In the genomic region with DNA sequence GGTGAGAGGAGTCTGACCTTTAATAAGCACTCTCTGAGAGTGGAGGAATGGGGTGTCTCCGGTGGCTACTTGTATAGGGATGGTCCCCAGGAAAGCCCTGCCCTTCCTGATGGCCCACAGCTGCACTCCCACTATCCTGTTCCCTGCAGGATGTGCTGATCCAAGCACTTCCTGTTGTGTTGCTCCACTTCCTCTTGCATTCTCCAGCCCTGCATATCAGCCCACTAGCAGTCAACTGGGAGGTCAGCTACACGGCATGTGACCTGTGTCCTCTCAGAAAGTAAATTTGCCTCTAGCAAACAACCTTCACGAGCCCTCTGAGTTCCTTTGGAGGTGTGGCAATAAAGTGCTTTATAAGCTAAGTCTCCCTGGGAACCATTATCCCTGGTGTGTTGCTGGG, we compare ENCODE assay signal across 8 mouse cellular contexts. TPM values are rescaled to one million over a fixed set of nuclear protein-coding genes. Genes with fewer than 3 reads are reported as not detected.
DNase-seq lines count a peak whose midpoint lies in the region; ATAC-seq and TF ChIP-seq lines count a peak whose summit lies in the region.

No protein-coding gene starts in this region.

- TF ChIP-seq CTCF in layer of hippocampus, adult 2 months (conservative IDR thresholded peaks at IDR 0.05) = no peak
- no peak for TF ChIP-seq CTCF in heart, postnatal 0 days (IDR thresholded peaks at IDR 0.05; ENCODE audit: low read depth)
- no peak for TF ChIP-seq CTCF in cerebellum, adult 2 months (IDR thresholded peaks at IDR 0.05; ENCODE audit: borderline replicate concordance, insufficient read depth, low read depth, low read length)

- no peak overlapping the region for H3K9ac ChIP-seq in heart, postnatal 0 days (replicated peaks; ENCODE audit: low read depth, low read length)
- H3K9ac ChIP-seq in stomach, embryonic 14.5 days (replicated peaks; ENCODE audit: low read depth, low read length) = no peak overlapping the region
- no peak overlapping the region for H3K9ac ChIP-seq in hindbrain, embryonic 12.5 days

- H3K4me2 ChIP-seq in heart, postnatal 0 days (ENCODE audit: low read depth, low read length) = no peak overlapping the region
- H3K4me2 ChIP-seq in stomach, embryonic 14.5 days (replicated peaks; ENCODE audit: low read depth, low read length) = no peak overlapping the region
- H3K4me2 ChIP-seq in hindbrain, embryonic 12.5 days (replicated peaks) = no peak overlapping the region

- H3K36me3 ChIP-seq in heart, postnatal 0 days (replicated peaks; ENCODE audit: control insufficient read depth, insufficient read depth, low read length) = 0 out of 2 replicates have a peak, but pooled peaks cover under 1% of the 10 kb centered on the region
- H3K36me3 ChIP-seq in stomach, embryonic 14.5 days (ENCODE audit: control insufficient read depth, insufficient read depth, low read length) = peaks cover 13% of the 10 kb centered on the region; the same call in 1 of the 2 replicates
- no peaks in the 10 kb centered on the region for H3K36me3 ChIP-seq in hindbrain, embryonic 12.5 days

- H3K4me3 ChIP-seq in layer of hippocampus, adult 2 months = no peak overlapping the region
- no peak overlapping the region for H3K4me3 ChIP-seq in heart, postnatal 0 days (ENCODE audit: low read depth, low read length)
- no peak overlapping the region for H3K4me3 ChIP-seq in stomach, embryonic 14.5 days (ENCODE audit: low read depth, low read length)
- no peak overlapping the region for H3K4me3 ChIP-seq in hindbrain, embryonic 12.5 days
- H3K4me3 ChIP-seq in cerebellum, adult 2 months (replicated peaks; ENCODE audit: insufficient read depth, low read depth, low read length) = no peak overlapping the region

- no peak for TF ChIP-seq POLR2A in cerebellum, adult 2 months (IDR thresholded peaks at IDR 0.05; ENCODE audit: borderline replicate concordance, insufficient read depth, low read length)

- peaks cover 33% of the 10 kb centered on the region for H3K4me1 ChIP-seq in heart, postnatal 0 days (ENCODE audit: control insufficient read depth, insufficient read depth)
- peaks cover 34% of the 10 kb centered on the region for H3K4me1 ChIP-seq in stomach, embryonic 14.5 days (ENCODE audit: control insufficient read depth, insufficient read depth, low read length)
- no peaks in the 10 kb centered on the region for H3K4me1 ChIP-seq in hindbrain, embryonic 12.5 days
- no peaks in the 10 kb centered on the region; the same call in 1 of the 2 replicates for H3K4me1 ChIP-seq in cerebellum, adult 2 months (ENCODE audit: control insufficient read depth, insufficient read depth, low read length)

- H3K27ac ChIP-seq in layer of hippocampus, adult 2 months = 0 out of 2 replicates have a peak overlapping the region, but pooled peaks have one; percentile 14
- H3K27ac ChIP-seq in heart, postnatal 0 days (ENCODE audit: low read depth) = peak overlapping the region; percentile 64
- H3K27ac ChIP-seq in stomach, embryonic 14.5 days (ENCODE audit: low read length) = peak overlapping the region; percentile 3; the same call in 1 of the 2 replicates
- no peak overlapping the region for H3K27ac ChIP-seq in hindbrain, embryonic 12.5 days
- H3K27ac ChIP-seq in cerebellum, adult 2 months (ENCODE audit: insufficient read depth, low read length) = no peak overlapping the region

- whole genome bisulfite sequencing in heart, postnatal 0 days = 47% methylated on average over 3 of the region's 3 CpGs
- 38% methylated on average over 3 of the region's 3 CpGs for WGBS in stomach, embryonic 14.5 days
- WGBS in hindbrain, embryonic 12.5 days = 76% methylated on average over 3 of the region's 3 CpGs
- 81% methylated on average over 3 of the region's 3 CpGs for whole genome bisulfite sequencing in cerebellum, adult 2 months

- DNase-seq in layer of hippocampus, adult 2 months (ENCODE audit: low spot score in 2 of 2) = no peak
- DNase-seq in layer of hippocampus, postnatal 14 days (ENCODE audit: low spot score in 2 of 2) = no peak
- peak; percentile 50 for DNase-seq in heart, postnatal 0 days (ENCODE audit: low spot score)
- DNase-seq in liver = peak; percentile 41
- DNase-seq in cerebellum, adult 2 months = no peak
- DNase-seq in thymus, postnatal 25 days = no peak

- H3K27me3 ChIP-seq in heart, postnatal 0 days (ENCODE audit: control insufficient read depth, insufficient read depth, low read length) = no peaks in the 10 kb centered on the region
- H3K27me3 ChIP-seq in stomach, embryonic 14.5 days (ENCODE audit: control insufficient read depth, insufficient read depth, low read length) = no peaks in the 10 kb centered on the region
- H3K27me3 ChIP-seq in hindbrain, embryonic 12.5 days = no peaks in the 10 kb centered on the region
- H3K27me3 ChIP-seq in cerebellum, adult 2 months (ENCODE audit: control insufficient read depth, insufficient read depth, low read length) = no peaks in the 10 kb centered on the region

- no peaks in the 10 kb centered on the region for H3K9me3 ChIP-seq in heart, postnatal 0 days (replicated peaks; ENCODE audit: control insufficient read depth, low read length)
- H3K9me3 ChIP-seq in stomach, embryonic 14.5 days (ENCODE audit: control insufficient read depth, low read depth, low read length) = no peaks in the 10 kb centered on the region
- H3K9me3 ChIP-seq in hindbrain, embryonic 12.5 days (replicated peaks) = no peaks in the 10 kb centered on the region

- peak; percentile 93; the same call in 1 of the 2 replicates for TF ChIP-seq EP300 in heart, postnatal 0 days (IDR thresholded peaks at IDR 0.05; ENCODE audit: low read depth)

- ATAC-seq in heart, postnatal 0 days (ENCODE audit: insufficient read depth, low read depth) = peak; percentile 59
- peak; percentile 54 for ATAC-seq in stomach, embryonic 14.5 days (ENCODE audit: insufficient number of reproducible peaks, insufficient read depth, low FRiP score, low read depth)
- ATAC-seq in hindbrain, embryonic 12.5 days (ENCODE audit: low FRiP score) = no peak

RNA-seq across cellular contexts. Expression of a gene that starts 11.3 kb away (rescaled TPM):
- 10 to 100 TPM; 26.7 to 29.0 TPM for total RNA-seq in layer of hippocampus, adult 2 months (2021)
- 10 to 100 TPM; 21.2 to 30.8 TPM for total RNA-seq in layer of hippocampus, postnatal 14 days (2021)
- total RNA-seq in heart, postnatal 0 days (2014; rRNA removed; ENCODE audit: low replicate concordance) = 17.3 and 45.0 TPM in 2 replicates
- 39.0 and 46.6 TPM in 2 replicates for polyA plus RNA-seq in heart, postnatal 0 days (2015; fragmentation: Nextera tagmentation; extraction: Ambion mirVana)
- 128 and 143 TPM in 2 replicates for polyA plus RNA-seq in stomach, embryonic 14.5 days (2014; fragmentation: Nextera tagmentation; extraction: Ambion mirVana)
- polyA plus RNA-seq in hindbrain, embryonic 12.5 days (2016; fragmentation: Nextera tagmentation; extraction: Ambion mirVana) = 26.6 and 31.8 TPM in 2 replicates
- 21.8 and 24.4 TPM in 2 replicates for polyA plus RNA-seq in cerebellum, adult 2 months (2012; rRNA removed)

Comparison
In these comparisons a context has a peak if more than half of its experiments do, and no peak if none do; other contexts are left out.
1. DNase-seq: peak in heart, postnatal 0 days (single experiment) and liver (single experiment); none in layer of hippocampus, adult 2 months (0 of 2), layer of hippocampus, postnatal 14 days (0 of 2), cerebellum, adult 2 months (0 of 2) and thymus, postnatal 25 days (single experiment).
2. H3K27ac ChIP-seq: peak in layer of hippocampus, adult 2 months (single experiment), heart, postnatal 0 days (single experiment) and stomach, embryonic 14.5 days (single experiment); none in hindbrain, embryonic 12.5 days (single experiment) and cerebellum, adult 2 months (single experiment).